Mouse (Mus musculus) cortical plate, adult 2 months (tissue): Measurements from ENCODE around the gene Ttc38.

ENCODE experiments used
- CTCF ChIP-seq: fragments of 200-500 bp; IDR thresholded peaks from 2 replicates; pipeline ENCODE4 v1.5.1; 2011; ENCODE audit warnings: mild to moderate bottlenecking, control low read depth, low read length; ENCODE audit not compliant: insufficient read depth; ENCODE audit errors: extremely low read depth
- POLR2A ChIP-seq: fragments of 200-500 bp; IDR thresholded peaks from 2 replicates; pipeline ENCODE4 v1.6.1; 2011; ENCODE audit warnings: mild to moderate bottlenecking, low read length, control low read depth; ENCODE audit not compliant: insufficient read depth; ENCODE audit errors: extremely low read depth

DNA sequence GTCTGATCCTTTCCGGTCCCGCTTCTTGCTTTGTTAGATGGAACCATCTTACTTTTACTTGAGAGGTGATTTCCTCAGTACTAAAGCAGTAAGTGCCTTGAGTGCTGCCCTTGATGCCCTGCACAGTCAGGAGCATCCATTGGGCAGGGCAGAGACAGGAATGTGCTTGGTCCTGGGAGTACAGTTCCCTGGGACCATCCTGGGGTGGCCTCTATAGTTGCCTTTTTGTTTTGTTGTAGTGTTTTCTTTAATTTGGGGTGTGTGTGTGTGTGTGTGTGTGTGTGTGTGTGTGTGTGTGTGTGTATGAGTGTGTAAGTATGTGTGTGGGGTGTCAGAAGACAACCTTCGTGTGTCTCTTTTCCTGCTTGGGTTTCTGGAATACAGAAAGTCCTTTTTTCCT lies 47.8 kb upstream of the Ttc38 start:
- TF ChIP-seq CTCF (no peak), POLR2A (no peak)
